Mouse (Mus musculus): ENCODE data around the gene Ell.

- no peak for TF ChIP-seq POLR2A (IDR thresholded peaks at IDR 0.05; ENCODE audit: borderline replicate concordance, control insufficient read depth, low read depth, low read length)
- no peak for TF ChIP-seq CTCF (IDR thresholded peaks at IDR 0.05; ENCODE audit: control insufficient read depth, insufficient read depth, low read length)
Observed at GRCm38 (mm10) chr8:70501820-70502529, 37.3 kb upstream of the Ell start.

Measured in bone marrow, adult 2 months (tissue).